Mouse (Mus musculus): ENCODE data around the gene Ticrr.

Gene Ticrr

DNA sequence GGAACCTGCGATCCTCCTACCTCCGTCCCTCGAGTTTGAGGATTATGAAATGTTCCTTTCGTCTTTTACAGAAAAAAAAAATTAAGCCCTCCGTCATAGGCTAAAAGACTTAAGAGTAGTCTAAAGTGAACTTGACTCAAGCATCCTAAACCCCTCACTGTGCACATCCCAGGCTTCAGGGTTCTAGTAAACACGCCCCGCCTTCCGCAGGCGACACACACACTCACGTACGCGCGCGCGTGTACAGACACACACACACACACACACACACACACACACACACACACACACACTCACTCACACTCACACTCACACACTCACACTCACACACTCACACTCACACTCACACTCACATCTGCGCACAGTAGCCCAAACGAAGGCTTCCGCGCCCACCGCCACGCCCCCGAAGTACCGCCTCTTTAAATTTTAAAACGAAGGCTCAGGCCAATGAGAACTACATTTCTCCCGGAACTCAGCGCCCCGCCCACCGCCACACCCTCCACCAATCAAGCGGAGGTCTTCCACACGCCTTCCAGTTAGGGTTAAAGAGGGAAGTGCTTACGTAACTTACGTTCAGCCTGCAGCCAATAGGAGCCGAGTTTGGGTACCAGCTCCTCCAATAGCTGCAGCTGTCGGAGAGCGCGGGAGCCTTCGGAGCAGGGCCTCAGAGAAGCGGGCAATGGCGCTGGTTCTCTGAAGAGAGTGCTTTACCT lies at the start of gene Ticrr:
Gene Ticrr, plus strand, starts transcription at position 619 of the 713 bp plus-strand sequence.
- DNase-seq (ENCODE audit: low read depth in 2 of 2, low spot score in 2 of 2), result peak; percentile 96 to 97

DNA sequence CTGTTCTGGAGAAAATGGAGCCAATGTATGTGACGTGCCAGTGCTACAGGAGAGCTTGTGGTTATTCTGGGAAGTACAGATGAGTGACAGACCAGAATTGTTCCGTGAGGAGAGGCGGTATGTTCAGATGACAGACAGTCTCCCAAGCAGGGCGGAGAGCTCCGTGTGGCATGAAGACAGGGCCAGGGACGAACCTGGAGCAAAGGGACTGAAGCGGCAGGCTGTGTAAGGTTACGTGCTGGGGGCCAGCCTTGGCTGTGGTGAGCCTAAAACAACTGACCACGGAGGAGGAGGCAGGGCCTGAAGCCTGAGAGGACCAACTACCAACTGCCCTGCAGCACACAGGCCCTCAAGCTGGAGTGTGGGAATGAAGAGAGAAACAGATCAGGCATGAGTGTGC lies 48.1 kb upstream of the Ticrr start:
- no peak for DNase-seq (ENCODE audit: low read depth in 2 of 2, low spot score in 2 of 2)

DNA sequence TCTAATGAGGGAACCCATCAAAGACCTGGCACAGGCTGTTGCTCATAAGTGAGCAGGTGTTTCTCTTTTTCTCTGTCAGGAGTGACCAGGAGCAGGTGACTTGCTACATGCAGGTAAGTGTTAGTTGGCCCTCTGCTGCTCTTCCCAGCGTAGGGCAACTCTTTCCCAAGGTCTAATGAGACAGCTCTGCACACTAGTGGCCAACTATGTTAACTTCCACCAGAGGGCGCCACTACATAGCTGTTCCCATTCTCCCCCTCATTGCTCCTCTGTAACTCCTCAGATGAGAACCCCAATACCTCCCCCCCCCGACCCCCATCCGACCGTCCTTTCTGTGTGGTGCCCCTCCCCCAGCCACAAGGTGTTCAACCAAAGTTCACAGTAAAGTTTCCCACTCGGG lies 47.2 kb upstream of the Ticrr start:
- peak; percentile 20 to 49 for DNase-seq (ENCODE audit: low read depth in 2 of 2, low spot score in 2 of 2)

DNA sequence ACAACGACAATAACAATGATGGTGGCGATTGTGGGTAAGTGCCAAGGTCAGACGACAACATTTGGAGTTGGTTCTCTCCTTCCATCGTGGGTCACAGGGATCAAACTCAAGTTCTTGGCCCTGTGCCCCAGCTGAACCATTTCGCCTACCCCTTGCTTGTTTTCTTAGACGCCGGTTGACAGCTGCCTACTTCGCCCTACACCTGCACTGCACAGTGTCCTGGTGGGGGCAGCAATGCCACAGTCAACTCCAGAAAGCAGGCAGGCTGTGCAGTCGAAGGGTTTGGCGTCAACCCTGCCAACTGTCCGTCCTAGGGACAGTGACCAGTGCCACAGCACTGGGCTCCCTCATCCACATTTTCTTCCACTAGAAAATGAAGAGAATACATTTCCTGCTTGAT lies 46.7 kb upstream of the Ticrr start:
- no peak for DNase-seq (ENCODE audit: low read depth in 2 of 2, low spot score in 2 of 2)

DNA sequence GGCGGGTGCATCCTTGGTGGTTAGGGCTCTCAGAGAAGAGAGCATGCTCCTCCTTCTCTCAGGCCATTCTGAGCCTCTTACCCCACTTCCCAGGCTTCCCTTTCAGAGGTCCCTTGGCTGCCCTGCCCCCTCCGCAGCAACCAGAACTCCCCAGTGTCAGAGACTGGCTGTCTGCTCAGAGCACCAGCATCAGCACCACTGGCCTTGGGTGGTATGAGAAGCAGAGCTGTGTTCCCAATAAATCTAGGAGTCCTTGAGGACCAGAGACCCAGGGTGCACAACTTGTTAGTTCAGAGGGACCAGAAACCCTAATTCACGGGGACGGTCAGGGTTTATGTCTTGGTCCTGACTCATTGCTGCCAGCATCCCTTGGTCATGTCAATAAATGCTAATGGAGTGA lies 45.0 kb upstream of the Ticrr start:
- no peak for DNase-seq (ENCODE audit: low read depth in 2 of 2, low spot score in 2 of 2)

DNA sequence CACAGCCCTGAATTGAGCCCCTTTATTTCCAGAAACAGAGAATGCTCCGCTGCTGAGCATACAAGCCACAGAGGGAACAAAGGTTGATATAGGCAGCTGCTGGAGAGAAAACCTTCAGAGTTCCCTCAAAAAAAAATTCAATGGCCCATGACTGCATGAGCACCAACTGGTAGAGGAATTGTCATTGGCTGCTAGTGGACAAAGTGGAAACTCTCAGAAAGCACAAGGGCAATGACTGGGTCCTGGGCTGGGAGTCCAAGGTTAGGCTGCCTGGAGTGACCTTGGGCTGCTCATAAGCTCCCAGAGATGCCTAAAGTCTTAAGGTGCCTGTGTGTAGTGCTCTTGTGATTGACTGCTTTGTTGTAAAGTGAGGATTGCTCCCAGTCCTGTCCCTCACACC lies 44.1 kb upstream of the Ticrr start:
- DNase-seq (ENCODE audit: low read depth in 2 of 2, low spot score in 2 of 2), result no peak

DNA sequence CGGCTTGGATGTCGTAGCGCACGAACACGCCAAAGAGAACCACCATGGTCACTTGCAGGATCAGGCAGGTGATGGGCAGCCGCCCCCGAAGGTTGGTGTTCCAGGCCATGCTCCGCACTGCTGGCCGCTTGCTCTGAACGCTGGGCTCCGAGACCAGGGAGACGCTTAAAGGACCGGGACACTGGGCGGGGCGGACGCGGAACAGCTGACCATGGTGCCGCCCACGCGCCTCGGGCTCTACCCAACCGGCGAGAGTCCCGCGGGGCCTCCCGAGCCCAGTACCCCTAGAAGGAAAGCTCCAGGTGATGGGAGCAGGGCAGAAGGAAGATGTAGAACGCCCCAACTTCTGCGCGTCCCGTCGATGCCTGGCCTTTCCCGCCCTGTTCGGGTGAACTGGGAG lies 42.6 kb upstream of the Ticrr start, which contains the start of gene Rhcg:
Gene Rhcg, minus strand, starts transcription at position 240 of the 400 bp plus-strand sequence.
- no peak for DNase-seq (ENCODE audit: low read depth in 2 of 2, low spot score in 2 of 2)

DNA sequence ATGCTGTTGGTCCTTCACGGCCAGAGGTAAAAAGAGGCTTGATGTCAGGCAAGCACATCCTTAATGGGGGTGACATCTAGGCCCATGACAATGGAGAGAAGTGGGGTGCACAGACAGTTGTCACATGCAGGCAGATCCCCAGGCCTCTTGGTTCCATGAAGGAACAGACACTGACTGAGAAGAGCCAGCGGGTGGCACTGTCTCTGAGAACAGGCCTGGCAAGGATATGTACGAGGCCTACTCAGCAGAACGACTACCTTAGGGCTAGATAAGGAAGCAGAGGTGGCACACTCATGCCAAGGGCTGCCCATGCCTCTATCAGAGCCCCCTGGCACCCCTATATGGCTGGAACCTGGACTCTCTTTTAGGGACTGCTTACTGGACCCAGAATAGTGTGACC lies 40.5 kb upstream of the Ticrr start:
- DNase-seq (ENCODE audit: low read depth in 2 of 2, low spot score in 2 of 2), result no peak

DNA sequence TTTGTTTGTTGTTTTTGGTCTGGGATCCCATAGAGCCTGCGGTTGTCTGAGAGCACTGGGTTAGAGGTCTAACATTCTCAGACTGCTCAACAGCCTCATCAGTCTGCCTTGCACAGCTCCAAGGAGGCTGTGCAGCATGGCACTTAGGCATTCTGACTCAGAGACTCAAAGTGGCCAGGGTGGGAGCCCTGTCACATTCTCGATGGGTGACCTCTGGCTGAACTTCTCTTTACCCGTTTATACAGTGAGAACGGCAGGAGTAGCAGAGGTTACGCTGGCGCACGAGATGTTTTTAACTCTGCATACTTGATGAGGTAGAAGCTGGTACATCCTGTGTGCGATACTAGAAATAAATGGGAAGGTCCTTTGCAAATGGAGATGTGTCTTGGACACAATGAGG lies 36.9 kb upstream of the Ticrr start:
- no peak for DNase-seq (ENCODE audit: low read depth in 2 of 2, low spot score in 2 of 2)

DNA sequence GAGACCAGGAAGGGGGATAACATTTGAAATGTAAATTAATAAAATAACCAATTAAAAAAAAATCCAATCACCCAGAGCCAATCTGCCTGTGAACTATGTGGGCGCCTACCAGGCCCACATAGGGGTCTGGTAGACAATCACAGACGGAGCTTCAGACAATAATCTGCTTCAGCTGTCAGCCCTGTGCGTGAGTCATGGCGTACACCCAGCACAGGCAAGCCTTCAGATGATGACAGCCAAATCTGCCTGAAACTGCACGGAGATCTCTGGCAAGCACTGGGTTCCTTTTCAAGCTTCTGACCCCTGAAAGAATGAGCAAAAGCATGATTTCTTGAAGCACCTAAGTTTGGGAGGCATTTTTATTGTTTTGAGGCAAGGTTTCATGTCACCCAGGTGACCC lies 33.8 kb upstream of the Ticrr start:
- no peak for DNase-seq (ENCODE audit: low read depth in 2 of 2, low spot score in 2 of 2)

DNA sequence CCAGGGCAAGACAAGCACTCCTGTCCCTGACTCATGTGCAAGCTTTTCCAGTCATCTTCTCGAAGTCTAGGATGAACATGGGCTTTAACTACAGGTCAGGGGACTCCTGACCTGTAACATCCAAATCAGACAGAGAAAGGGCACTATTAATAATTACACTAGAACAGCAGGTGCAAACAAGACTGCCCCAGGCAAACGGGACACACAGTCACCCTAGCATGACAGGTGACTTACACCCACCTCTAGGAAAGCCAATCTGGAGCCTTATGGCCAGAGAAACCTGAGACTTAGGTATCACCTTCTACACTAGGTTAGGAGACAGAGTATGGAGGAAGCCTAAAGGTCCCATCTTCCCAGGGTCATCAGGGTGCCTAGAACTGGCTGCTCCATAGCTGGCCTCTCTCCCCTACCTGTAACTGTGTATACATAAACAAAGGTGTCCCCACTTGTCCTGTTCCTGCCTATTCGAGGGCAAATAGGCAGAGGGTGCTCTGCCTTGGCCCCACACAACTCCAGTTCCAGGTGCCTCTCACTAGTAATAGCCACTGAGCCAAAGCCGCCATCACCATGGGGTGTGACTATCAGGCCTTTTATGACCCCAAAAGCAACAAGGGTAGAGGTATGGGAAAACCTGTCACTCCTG lies 31.6 kb upstream of the Ticrr start:
- no peak for DNase-seq (ENCODE audit: low read depth in 2 of 2, low spot score in 2 of 2)

DNA sequence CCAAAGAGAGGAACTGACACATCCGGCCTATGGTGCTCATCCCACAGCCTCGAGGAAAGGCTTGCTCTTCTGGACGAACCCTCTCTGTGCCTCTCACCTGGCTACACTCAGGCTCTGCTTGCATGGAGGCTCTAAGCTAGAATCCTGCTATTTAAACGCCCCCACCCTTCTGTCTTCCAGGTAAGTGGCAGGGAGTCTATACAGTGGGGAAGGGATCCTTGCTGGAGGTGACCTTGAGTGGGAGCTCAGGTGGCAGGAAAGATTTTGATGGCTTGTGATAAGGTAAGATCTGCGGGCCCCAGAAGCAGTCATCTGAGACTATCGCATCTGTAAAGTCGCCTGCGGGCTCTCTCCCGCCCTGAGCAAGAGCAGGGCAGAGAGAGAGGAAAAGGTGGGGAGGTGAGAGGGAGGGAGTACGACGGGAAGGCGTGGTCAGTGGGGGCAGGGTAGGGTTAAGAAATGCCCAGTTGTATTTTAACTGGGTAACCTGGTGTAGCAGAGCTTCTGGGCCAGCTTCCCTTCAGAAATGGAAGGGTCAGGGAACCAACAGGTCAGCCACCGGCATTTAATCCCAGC lies 28.1 kb upstream of the Ticrr start:
- DNase-seq (ENCODE audit: low read depth in 2 of 2, low spot score in 2 of 2), result no peak

DNA sequence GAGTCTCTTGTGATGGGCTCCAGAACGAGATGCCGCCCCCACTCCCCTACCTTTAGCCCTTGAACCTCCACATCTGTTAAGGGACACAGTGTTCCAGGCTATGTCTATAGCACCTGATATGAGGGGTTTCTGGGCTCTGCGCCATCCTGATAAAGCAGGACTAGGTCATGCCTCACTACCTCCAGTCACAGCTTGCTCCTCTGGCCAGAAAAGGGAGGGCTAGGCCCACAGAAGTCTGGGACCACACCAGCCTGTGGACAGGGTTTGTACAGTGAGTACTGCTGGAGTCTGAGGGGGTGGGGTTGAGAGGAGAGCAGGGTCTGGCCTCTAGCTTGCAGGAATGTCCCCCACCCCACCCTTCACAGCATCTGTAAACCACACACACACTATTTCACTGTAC lies 12.8 kb upstream of the Ticrr start:
- no peak for DNase-seq (ENCODE audit: low read depth in 2 of 2, low spot score in 2 of 2)

DNA sequence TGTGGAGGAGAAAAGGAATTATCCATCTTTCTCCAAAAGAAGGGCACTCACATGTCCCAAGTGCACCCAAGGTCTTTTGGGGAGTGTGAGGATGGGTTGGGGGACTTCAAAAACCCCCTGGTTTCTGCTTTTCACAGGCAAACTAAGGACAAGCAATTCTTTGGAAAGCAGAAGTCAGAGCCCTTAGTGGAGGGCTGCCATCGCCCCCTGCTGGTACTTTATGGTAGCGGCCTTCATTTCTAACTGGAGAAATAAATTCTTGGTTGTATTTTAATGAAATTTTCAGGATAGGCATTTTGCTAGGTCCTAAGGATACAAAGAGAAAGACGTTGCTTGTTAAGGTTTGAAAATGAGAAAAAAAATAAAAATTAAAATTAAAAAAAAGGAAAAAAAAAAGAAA lies 11.0 kb upstream of the Ticrr start:
- DNase-seq (ENCODE audit: low read depth in 2 of 2, low spot score in 2 of 2), result peak; percentile 26 to 49

DNA sequence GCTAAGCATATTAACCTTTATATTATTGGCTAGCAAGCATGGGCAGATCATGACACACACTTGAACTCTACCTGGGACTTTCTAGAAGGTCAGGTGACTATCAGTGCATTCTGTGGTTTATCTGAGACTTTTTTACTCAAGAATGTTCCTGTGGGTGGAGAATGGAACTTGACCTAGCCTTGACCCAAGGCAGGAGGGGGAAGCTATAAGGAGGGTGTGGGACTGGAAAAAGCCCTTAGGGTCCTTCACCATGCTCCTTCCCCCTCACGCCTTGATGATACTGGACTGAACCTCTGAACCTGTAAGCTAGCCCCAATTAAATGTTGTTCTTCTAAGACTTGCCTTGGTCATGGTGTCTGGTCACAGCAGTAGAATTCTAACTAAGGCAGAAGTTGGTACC lies 5.8 kb upstream of the Ticrr start:
- DNase-seq (ENCODE audit: low read depth in 2 of 2, low spot score in 2 of 2), result no peak

DNA sequence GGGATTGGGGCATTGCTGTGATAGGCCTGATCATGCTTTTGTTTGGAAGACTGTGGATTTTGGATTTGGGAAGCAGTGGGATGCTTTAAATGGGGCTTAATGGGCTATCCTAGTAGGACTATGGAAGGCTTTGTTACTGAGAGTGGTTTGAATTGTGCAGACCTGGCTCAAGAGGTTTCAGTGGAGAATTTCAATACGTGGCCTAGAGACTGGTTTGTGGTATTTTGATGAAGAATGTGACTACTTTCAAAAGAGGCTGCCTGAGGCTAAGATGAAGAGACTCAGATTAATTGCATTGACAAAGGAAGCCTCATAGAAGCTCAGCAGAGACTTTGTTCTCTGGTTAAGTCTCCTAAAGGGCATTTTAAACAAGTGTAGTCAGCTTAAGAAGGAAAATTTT lies 5.4 kb upstream of the Ticrr start:
- no peak for DNase-seq (ENCODE audit: low read depth in 2 of 2, low spot score in 2 of 2)

DNA sequence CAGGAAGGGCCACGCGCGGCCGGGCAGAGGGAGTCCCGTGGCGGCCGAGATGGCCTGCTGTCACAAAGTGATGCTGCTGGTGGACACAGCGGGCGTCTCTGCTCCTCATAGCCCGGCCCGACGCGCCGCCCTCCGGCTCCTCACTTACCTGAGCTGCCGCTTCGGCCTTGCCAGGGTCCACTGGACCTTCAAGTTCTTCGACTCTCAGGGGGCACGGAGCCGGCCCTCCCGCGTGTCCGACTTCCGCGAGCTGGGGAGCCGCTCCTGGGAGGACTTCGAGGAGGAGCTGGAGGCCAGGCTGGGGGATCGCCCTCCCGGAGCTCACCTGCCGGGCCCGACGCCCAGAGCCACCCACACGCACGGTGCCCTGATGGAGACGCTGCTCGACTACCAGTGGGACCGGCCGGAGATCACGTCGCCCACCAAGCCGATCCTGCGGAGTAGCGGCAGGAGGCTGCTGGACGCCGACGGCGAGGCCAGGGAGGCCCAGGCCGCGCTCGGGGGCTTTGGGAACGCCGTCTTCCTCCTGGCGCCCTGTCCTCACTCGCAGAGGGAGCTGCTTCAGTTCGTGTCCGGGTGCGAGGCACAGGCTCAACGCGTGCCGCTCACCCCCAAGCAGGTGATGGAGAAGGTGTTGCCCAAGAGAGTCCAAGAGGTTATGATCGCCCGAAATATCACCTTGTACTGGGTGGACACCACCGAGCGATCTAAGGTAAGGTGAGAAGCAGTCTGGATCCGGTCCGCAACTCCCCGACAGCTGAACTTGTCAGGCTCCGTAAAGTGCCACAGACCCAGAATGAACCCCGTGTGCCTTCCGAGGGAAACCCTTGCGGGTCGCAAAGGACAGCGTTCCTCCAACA lies 525 bp downstream of the Ticrr start:
- DNase-seq (ENCODE audit: low read depth in 2 of 2, low spot score in 2 of 2), result no peak

DNA sequence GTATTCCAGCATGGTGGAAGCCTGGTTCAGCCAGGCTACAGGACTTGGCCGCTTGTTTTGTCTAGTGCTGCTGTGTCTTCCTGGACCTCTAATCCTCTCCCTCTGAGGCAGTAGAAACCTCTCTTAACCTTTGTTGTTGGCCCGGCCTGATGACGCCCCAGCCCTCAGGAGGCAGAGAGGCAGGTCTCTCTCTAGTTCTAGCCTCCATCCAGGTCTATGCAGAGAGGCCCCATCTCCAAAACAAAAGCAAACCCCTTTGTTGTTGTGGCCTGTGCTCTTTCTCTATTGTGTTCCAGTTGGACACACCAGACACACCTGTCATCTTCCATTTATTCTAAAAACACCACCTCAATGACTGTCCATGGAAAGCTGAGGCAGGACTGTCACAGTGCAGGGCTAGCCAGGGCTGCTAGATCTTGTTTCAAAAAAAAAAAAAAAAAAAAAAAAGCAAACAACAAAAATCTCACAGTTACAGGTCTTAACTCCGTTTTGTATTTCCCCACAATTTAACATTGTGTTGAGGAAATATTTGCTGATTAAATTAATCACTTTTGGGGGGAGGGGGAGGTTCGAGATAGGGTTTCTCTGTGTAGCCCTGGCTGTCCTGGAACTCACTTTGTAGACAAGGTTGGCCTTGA lies 1.4 kb downstream of the Ticrr start:
- no peak for DNase-seq (ENCODE audit: low read depth in 2 of 2, low spot score in 2 of 2)

DNA sequence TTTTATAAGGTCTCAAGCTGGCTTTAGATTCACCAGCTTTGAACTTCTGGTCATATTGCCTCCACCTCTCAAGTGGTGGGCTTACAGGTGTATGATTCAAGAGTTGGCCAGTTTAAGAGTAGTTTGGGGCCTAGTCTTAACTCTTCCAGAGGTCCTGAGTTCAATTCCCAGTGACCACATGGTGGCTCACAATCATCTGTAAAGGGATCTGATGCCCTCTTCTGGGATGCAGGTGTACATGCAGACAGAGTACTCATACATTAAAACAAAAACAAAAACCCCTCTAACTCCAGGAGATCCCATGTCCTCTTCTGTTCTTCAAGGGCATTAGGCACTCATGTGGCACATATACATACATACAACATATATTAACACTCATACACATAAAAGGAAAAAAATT lies 6.7 kb downstream of the Ticrr start:
- no peak for DNase-seq (ENCODE audit: low read depth in 2 of 2, low spot score in 2 of 2)

DNA sequence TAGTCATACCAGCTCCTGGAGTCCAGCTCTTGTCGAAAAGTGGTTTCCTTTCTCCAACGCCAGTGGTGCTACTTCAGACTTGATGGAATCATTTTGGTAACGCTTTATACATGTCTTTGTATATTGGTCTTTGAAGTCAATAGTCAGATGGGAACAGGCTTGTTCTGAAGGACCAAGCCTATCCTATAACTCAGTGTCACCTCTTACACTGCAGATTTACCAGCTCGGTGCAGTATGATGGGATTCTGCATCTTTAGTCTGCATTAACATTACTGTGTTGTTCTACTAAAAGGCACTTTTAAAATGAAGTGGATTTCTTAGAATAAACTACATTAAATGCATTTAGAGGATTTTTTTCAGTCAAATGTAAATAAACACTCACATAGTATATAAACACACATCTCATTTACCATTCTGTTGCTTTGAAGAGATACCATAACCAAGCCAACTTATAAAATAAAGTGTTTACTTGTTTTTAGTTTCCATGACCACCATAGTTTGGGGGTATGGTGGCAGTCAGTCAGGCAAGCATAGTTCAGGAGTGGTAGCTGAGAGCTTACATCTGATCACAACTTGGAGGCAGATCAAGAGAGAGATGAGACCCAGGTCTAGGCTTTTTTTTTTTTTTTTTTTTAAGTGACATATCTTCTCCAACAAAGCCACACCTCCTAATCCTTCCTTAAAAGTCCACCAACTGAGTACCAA lies 11.1 kb downstream of the Ticrr start:
- no peak for DNase-seq (ENCODE audit: low read depth in 2 of 2, low spot score in 2 of 2)

DNA sequence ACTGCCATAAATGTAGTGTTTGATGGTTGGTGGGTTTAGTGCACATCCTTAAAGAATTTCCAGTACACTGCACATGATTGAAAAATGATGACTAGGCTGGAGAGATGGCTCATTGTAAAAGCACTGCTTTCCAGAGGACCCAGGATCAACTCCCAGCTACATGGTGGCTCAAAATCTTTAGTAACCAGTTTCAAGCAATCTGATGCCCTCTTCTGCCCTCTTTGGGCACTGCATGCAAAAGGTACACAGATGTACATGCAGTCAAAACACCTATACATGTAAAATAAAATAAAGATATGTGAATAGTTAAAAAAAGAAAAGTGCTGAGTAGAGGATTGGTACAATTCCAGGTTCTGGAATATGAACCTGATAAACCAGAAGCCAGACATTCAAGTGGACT lies 19.2 kb downstream of the Ticrr start:
- DNase-seq (ENCODE audit: low read depth in 2 of 2, low spot score in 2 of 2), result no peak
